Mouse (Mus musculus): ENCODE data around the gene Prkci.

The Prkci gene

DNA sequence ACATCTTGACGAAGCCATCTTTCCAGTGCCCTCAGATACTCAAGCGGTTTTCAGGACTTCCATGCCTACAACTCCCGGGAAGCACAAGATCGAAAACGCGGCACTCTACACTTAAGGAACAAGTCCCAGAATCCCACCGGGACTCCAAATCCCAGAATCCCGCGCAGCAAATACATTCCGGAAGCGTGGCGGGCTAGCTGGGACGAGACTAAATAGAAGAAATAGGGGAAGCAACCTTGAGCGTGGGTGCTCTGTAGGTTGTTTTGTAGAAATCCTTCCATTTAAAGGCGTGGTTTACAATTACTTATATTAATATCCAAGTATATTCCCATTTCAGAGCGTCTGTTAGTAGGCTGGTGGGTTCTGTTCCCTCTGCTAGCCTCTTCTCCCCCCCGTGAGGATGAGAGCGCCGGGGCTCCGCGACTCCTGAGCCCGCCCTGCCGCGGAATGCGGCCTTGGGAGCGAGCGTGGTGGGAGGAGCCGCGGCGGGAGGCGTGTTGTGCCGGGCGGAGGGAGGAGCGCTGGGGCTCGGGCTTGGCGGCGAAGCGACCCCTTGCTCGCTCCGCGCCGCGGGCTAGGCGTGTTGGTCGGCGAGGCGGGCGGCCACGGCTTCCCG is at the start of gene Prkci:
Gene Prkci, plus strand, starts transcription at position 465 of the 616 bp plus-strand sequence.
- DNase-seq (ENCODE audit: low spot score): peak; percentile 74

DNA sequence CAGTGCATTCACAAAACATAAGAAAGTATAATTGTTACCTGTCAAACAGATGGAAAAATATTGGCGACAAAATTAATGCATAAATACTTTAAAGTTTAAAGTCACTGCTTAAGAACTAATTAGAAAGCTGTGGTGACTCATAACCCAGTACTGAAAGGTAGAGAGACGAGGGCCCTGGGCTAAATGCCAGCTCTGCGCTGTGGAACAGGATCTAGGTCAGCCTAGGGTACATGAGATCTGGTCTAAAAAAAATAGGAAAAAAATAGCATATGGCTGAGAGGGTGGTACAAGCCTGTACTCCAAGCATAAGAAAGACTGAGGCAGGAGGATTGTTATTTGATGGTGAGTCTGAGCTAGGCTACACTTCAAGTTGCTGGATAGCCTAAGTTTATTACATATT is 43.9 kb upstream of the Prkci start:
- no peak for DNase-seq (ENCODE audit: low spot score)

DNA sequence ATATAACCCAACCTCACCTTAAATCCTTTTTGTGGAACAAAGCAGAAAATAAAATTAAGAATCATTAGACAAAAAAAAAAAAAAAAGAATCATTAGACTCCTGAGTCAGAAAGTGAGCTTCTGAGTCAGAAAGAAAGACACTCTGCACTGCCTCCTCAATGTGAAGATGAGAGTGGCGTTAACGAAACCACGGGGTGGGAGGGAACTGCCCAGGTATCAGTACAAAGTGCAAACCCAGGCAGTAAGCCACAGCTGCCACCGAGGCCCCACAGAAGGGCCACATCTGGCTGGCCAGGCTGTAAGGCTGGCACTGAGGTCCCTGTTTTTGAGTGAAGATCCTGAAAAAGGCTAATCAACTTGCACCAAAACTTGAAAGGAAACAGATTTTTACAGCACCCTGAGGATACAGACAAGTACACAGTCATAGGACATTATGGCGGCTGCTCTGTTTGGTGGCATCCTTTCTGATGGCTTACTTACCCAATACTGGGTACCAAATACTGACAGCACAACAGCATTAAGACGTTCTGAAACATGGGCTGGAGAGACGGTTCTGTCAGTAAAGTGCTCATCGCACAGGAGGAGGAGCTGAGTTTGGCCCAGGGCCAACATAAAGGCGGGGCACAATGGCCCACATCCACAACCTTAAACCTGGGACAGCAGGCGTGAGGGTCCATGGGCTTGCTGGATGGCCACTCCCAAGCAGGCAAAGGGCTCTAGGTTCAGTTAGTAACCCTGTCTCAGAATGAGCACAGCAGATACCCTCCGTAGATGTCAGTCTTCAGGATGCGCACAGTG is 43.1 kb upstream of the Prkci start:
- DNase-seq (ENCODE audit: low spot score): no peak

DNA sequence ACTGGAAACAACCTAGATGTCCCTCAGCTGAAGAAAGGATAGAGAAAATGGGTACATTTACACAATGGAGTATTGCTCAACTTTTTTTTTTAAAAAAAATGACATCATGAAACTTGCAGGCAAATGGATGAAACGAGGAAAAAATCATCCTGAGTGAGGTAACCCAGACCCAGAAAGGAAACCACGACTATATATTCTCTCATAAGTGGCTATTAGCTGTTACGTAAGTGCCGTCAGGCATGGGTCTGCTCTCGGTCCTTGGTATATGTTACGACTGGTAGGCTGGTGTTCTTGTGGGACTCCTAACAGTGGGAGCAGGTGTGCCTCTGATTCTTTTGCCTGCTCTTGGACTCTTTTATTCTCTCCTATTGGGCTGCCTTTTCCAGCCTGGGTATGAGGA is 39.2 kb upstream of the Prkci start:
- DNase-seq (ENCODE audit: low spot score): no peak

DNA sequence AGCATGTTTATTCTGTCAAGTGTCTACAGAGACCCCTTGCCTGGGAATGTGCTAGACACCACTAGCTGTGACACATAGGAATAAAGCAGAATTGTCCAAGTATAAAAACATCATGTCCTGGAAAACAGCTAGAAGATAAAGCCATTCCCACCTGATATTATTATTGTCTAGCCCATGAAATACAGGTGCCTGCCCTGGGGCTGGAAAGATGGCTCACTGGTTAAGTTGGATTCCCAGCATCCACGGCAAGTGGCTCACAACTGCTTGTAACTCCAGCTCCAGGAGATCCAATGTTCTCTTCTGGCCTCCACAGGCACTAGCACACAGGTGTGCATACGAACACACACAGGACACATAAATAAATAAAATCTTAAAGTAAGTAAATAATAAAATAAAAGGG is 36.8 kb upstream of the Prkci start:
- DNase-seq (ENCODE audit: low spot score): no peak

DNA sequence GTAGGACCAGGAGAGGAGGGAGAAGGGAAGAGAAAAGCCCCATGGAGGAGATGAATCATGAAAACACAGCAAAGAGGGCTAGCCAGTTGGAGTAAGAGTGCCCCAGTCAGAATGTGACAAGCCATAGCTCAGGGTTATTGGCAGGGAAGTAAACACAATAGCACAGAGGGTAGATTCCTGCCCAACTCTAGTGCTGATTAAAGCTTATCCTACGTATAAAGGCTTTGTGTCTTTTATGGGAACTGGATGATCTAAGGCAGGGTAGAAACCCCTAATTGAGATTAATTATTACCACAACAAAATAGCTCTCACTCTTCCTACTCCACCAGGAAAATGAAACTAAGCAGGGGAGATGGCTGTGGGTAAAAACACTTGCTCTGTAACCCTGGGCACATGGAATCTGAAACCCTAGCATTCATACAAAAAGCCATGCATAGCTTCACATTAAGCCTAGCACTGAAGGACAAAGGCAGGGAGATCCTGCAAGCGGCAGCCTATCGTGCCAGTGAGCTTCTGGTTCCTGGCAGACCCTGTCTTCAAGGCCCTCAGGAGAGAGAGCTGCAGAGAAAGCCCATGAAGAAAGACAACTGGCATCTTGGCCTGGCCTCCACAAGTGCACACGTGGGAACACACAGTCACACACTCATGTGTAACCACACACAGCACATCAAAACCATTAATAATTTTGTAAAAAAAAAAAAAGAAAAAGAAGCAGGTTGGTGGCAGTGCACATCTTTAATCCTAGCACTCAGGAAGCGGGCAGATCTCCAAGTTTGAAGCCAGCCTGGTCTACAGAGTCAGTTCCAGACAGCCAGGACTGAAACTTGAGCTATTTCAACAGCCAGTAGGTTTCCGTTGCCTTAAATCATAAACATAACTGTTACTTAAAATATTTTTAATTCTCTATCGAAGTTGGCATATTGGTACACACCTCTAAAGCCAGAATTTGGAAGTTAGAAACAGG is 35.4 kb upstream of the Prkci start:
- DNase-seq (ENCODE audit: low spot score): no peak

DNA sequence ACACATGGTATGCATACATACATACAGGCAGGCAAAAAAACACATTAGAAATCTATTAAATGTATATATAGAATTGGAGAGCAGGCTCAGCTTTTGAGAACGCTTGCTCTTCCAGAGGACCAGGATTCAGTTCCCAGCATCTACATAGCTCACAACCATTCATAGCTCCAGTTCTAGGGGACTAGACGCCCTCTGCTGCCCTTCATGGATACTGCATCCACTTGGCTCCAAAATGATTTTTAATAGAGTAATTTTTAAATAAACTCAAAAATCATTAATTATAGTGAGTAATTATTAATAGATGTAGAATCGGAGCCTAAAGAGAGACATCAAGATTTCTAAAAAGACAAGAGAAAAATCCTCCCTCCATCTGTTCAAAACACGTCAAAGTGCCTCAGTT is 32.4 kb upstream of the Prkci start:
- no peak for DNase-seq (ENCODE audit: low spot score)

DNA sequence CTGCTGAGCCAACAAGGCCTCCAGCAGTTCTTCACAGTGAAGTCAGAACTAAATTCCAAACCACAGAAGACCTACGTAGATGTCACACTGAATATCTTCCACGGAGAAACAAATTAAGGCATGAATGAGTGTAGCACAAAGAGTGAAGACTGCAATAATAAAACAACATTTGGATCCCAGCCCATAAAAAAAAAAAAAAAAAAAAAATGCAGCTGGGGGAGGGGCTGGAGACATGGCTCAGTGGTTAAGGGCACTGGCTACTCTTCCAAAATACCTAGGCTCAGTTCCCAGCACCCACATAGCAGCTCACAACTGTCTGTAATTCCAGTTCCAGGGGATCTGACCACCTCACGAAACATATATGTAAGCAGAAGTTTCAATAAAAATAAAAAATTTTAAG is 31.3 kb upstream of the Prkci start:
- no peak for DNase-seq (ENCODE audit: low spot score)

DNA sequence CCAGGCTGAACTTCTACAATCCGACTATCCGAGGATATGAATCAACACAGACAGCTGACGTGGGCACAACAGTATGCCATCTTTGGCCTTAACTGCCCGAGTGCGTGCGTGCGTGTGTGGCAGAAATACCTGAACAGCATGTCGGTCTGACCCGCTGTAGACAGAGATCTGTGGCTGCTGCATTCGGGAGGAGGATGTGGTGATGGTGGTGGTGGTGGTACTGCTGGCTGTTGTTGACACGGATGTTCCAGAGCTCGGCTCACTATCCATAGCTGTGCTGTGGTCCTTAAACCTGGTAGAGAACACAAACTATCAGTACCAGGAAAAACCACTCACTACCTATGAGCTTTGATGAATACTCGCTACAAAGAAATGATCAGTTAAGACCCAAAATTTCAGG is 29.9 kb upstream of the Prkci start:
- DNase-seq (ENCODE audit: low spot score): no peak

DNA sequence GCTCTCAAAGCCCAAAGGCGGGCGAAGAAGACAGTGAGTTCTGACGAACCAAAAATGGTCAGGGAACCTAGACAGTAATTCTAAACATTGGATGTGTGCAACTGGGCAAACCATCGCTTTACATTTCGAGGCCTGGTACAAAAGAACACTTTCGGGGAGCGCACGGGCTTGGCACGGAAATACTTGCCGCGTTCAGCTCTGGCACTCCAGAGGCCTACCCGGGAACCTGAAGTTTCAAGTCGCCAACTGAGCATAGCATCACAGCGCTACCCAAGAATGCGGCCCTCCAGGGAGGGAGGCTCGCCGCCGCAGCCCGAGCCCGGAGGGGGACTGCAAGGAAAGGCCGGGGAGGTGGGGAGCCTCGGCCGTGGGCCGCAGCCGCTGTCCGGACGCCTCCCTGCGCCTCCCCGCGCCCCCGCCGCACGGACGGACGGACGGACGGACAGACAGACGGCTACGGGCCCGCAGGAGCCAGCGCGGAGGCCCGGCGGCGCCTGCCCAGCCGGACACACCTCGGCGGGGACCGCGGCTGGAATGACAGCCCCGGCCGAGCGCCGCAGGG is 26.9 kb upstream of the Prkci start:
- no peak for DNase-seq (ENCODE audit: low spot score)

DNA sequence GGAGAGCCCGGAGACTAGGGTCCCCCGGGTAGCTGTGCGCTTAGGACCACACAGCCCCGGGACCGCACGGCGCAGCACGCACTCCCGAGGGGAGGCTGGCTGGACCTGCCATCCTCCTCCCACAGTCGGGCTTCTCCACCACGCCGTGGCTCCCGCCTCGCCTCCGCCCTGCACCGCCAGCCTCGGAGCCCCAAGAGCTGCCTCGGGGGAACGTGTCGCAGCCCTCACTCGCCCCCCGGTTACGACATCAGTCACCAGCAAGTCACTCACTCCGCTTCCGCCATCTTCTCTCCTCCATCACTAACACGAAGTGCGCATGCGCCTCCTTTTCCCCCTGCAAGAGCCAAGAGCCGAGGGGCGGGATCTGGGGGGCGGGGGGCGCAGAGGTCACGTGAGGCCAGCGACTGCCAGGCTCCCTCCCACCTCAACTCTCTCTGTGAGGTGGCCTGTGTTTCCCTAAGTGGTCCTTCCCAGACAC is 26.4 kb upstream of the Prkci start, which contains the start of gene Phc3:
Gene Phc3, minus strand, starts transcription at position 312 of the 478 bp plus-strand sequence.
- peak; percentile 65 for DNase-seq (ENCODE audit: low spot score)

DNA sequence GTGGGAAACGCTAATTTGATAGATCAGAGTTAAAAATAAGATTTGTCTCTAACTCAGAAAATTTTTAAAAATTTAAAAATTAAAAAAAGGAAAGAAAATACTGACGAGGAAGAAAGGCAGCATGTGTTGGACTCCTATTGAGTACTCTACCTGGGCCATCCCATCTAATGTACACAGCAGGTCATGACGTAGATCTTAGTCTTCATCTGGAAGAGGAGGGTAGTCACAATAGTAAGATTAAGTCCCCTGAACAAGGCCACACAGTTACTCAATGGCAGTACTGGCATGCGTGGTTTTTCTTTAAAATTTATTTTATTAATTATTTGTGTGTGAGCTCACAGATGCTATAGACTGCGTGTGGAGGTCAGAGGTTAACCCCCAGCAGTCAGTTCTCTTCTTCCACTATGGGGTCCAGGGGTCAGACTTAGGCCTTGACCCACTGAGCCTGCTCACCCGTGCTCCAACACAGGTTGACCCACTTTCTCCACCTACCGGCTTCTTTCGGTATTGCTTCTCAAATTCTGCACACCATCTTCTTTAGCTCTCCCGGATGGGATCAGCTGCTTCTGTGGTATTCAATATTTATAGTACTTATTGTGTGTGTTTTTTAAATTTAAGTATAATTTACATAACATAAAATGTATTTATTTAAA is 20.3 kb upstream of the Prkci start:
- DNase-seq (ENCODE audit: low spot score): no peak

DNA sequence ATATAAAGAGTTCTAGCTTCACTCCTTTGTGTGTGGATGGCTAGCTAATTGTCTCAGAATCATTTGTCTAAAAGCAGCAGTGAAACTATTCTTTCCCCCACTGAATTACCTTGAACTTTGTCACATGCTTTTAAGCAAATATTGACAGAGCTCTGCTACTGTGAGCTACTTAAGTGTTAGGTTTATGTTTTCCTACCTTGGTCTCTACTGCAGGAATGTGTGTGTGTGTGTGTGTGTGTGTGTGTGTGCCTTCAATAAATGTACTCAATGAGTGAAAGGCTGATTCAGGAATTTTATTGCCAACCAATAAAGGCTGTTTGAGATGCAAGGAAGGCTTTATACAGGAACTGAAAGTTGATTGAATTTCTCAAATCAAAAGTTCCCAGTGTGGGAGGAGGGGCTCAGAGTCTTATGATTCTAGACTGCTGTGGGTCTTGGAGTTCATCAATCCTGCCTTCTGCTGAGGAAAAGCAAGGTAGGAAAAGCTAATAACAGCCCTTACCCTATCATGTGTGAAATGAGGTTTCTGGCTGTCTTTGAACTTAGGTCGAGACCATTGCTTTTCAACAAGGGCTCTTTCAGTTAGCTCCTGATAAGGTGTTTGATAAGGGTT is 18.4 kb upstream of the Prkci start:
- no peak for DNase-seq (ENCODE audit: low spot score)

DNA sequence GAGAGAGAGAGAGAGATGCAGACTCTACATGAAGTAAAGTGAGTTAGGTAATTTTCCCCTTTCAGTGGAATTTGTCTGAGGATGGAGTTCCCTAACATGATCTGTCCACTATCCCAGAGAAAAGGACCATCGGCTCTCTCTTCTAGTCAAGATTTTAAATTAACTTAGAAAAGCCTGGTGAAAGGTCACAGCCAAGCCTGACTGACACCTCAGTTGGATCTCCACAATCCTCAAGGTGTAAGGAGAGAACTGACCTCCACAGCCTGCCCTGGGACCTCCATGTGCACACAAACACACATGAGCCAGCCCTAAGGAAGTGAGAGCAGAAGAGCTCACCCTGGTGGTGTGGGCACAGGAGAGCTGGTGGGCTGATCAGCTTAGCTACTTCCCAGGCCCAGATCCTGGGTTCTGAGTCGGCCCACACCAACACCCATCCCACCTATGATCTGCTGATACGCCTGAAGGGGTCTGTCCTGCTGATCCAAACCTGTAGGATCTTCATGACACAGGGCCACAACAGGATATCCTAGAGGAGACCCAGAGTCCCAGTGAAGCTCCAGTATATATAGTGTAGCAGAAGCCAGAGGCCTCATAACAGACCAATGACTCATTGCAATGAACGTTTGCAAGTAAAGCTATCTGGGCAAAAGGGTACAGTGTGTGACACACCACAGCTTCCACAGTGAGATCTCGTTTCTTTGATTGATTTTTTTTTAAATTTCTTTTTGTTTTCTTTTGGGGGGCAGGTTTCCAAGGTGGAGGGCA is 13.7 kb upstream of the Prkci start:
- DNase-seq (ENCODE audit: low spot score): no peak

DNA sequence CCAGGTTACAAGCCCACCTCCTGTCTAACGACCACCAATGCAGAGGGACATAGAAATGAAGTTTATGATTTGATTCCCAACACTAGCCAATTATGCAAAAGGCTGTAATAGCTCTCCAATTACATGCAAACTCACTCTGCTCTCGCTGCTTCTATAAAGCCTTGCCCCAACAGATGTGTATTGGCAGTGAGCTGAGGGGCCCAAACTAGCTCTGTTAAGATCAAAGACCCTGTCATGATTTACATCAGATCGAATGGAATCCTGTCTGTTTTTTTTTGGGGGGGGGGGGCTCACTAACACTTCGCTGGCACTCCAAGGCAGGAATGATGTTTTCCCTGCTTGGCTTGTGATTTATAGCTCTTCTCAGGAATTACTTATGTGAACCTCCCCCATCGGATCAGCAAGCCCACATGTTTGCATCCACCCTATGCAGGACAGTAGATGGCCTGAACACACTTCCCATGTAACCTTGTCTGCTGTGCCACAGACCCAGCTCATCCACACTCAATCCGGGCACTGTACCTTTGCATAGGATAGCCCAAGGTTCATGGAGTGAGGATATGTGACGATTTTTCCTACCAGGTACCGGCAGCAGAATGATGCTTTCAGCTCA is 12.5 kb upstream of the Prkci start:
- no peak for DNase-seq (ENCODE audit: low spot score)

DNA sequence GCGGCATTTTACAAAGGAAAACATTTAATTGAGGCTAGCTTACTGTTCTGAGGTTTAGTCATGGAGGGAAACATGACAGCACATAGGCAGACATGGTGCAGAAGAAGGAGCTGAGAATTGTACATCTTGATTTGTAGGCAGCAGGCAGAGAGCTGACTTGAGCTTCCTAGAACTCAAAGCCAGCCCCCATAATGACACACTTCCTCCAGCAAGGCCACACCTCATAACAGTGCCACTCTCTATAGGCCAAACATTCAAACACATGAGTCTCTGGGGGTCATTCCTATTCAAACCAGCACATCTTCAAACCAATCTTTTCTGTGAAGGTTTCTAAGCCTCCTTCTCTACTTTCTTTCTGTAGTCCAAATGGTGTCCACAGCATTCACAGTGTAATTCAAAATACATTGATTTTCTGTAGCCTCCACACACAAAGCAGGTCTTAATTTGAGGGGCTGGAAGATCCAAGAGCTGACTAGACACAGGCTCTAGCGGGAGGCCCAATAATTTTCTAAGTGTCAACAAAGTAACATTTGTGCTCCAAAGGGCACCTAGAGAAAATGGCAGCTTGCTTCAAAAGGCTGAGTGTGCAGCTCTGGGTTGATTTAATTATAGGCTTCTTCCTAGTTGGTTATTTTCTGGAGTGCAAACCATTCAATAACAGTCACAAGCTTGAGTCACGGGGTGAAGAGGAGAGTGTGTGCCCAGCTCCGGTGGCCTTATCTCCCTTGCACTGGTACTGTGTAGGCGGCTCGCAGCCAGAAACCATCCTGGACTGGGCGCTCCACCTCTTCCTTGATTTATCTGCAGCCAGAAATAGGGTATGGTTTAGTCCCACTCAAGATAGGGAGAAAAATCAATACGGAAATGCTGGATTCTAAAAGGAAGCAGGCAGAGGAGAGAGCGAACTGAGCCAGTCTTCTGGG is 7.9 kb upstream of the Prkci start:
- no peak for DNase-seq (ENCODE audit: low spot score)

DNA sequence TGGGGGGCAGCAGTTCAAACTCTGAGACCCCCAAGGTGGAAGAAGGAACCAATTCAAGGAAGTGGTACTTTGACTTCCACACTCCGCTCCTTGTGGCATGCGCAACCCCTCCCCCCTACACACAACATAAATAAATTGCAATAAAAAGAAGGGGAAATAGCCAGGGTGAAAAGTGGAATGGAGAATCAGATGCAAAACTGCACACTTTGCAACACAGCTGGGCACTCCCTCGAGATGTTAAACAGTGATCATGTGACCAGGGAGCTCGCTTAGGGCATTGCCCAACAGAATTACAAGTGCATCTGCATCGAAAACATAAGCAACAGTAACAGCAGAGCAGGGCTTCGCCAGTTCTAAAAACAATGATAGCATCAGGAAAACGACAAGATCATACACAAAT is 3.4 kb upstream of the Prkci start:
- no peak for DNase-seq (ENCODE audit: low spot score)

DNA sequence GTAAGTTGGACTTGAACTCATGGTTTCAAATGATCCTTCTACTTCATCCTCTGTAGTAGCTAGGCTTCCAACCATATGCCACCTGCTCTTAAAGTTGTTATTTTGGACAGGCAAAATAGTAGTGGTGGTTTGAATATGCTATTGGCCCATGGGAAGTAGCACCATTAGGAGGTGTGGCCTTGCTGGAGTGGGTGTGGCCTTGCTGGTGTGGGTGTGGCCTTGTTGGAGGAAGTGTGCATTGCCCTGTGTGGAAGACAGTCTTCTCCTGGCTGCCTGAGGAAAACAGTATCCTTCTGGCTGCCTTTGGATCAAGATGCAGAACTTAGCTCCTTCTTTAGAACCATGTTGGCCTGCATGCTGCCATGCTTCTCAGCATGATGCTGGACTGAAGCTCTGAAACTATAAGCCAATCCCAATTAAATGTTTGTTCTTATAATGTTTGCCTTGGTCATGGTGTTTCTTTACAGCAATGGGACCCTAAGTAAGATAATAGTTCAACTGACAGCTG is 2.4 kb upstream of the Prkci start:
- DNase-seq (ENCODE audit: low spot score): no peak

DNA sequence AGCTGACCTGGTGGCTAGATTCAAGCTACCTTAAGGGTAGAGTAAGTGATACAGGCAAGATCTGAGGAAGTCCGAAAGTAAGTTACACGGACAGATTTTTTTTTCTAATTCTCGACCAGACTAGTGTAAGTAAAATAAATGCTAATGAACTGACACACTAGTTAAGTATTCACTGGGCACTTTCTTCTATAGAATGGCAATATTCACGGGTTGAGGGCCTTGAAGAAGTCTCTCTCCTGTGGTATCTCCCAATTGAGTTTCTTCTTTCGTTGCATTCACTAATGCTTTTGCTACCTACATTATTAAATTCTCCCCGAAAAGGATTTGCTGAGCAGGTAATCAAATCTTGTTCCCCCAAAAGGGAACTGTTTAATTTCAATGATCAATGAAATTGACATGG is 688 bp upstream of the Prkci start:
- no peak for DNase-seq (ENCODE audit: low spot score)

All from urinary bladder, postnatal 10 days (tissue).